Mouse (Mus musculus): ENCODE measurements around the gene Clta. TPM values are rescaled to one million over a fixed set of nuclear protein-coding genes. Genes with fewer than 3 reads are reported as not detected.

Gene Clta
- polyA plus RNA-seq, 1 experiment from 2014 or later, result 237 TPM

DNA sequence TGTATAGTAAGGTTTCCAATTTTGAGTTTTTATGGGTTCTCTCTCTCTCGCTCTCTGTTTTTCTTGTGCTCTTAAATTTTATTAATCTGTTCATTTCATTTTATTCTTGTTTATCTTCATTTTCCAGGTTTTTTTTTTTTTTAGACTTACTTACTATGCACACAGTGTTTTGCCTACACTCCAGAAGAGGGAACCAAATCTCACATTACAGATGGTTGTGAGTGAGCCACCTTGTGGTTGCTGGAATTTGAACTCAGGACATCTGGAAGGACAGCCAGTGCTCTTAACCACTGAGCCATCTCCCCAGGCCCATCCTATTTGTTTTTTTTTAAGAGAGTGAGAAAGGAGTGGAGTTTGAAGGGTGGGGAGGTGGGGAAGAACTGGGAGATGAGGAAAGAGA lies 5.9 kb downstream of the Clta start:
- Histone ChIP-seq H3K27ac (ENCODE audit: low read length) (no peak overlapping the region), H3K9ac (replicated peaks; ENCODE audit: low read depth, low read length) (no peak overlapping the region), H3K27me3 (ENCODE audit: control insufficient read depth, insufficient read depth, low read length) (no peaks in the 10 kb centered on the region), H3K4me1 (ENCODE audit: control insufficient read depth, insufficient read depth, low read length) (peaks cover 17% of the 10 kb centered on the region; the same call in 1 of the 2 replicates), H3K4me3 (ENCODE audit: low read depth, low read length) (no peak overlapping the region), H3K4me2 (replicated peaks; ENCODE audit: low read depth, low read length) (no peak overlapping the region), H3K9me3 (ENCODE audit: control insufficient read depth, low read depth, low read length) (no peaks in the 10 kb centered on the region), H3K36me3 (ENCODE audit: control insufficient read depth, insufficient read depth, low read length) (no peaks in the 10 kb centered on the region; the same call in 1 of the 2 replicates)
- 97% methylated on average over 1 of the region's 1 CpGs for WGBS
- ATAC-seq (ENCODE audit: insufficient number of reproducible peaks, insufficient read depth, low FRiP score, low read depth), result no peak

DNA sequence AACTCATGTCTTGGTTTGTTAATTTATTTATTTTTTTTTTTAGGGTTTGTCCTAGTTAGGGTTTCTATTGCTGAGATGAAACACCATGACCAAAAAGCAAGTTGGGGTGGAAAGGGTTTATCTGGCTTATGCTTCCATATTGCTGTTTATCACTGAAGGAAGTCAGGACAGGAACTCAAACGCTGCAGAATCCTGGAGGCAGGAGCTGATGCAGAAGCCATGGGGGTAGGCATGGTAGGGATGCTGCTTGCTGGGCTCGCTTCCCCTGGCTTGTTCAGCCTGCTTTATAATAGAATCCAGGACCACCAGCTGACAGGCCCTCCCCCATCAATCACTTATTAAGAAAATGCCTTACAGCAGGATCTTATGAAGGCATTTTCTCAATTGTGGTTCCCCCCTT lies 6.6 kb downstream of the Clta start:
- Histone ChIP-seq H3K9me3 (ENCODE audit: control insufficient read depth, low read depth, low read length) (no peaks in the 10 kb centered on the region), H3K9ac (replicated peaks; ENCODE audit: low read depth, low read length) (no peak overlapping the region), H3K4me1 (ENCODE audit: control insufficient read depth, insufficient read depth, low read length) (peaks cover 17% of the 10 kb centered on the region; the same call in 1 of the 2 replicates), H3K36me3 (ENCODE audit: control insufficient read depth, insufficient read depth, low read length) (no peaks in the 10 kb centered on the region; the same call in 1 of the 2 replicates), H3K27me3 (ENCODE audit: control insufficient read depth, insufficient read depth, low read length) (no peaks in the 10 kb centered on the region), H3K27ac (ENCODE audit: low read length) (no peak overlapping the region), H3K4me2 (replicated peaks; ENCODE audit: low read depth, low read length) (no peak overlapping the region), H3K4me3 (ENCODE audit: low read depth, low read length) (no peak overlapping the region)
- no peak for ATAC-seq (ENCODE audit: insufficient number of reproducible peaks, insufficient read depth, low FRiP score, low read depth)
- 43% methylated on average over 2 of the region's 2 CpGs for WGBS

DNA sequence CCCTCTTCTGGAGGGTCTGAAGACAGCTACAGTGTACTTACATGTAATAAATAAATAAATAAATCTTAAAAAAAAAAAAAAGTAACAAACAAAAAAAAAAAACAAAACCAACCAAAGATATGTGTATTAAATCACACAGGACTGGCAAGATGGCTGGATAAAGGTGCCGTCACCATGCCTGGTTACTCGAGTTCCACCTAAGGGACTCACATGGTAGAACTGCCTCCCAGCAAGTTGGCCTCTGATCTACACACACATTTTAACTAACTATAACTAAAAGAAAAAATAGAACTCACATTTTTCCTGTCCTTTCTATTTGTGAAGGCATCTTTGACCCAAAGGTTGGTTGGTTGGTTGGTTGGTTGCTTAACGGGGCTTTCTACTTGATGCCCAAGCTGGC lies 7.5 kb downstream of the Clta start:
- H3K4me1 ChIP-seq (ENCODE audit: control insufficient read depth, insufficient read depth, low read length), result peaks cover 17% of the 10 kb centered on the region; the same call in 1 of the 2 replicates
- no peaks in the 10 kb centered on the region for H3K9me3 ChIP-seq (ENCODE audit: control insufficient read depth, low read depth, low read length)
- H3K4me2 ChIP-seq (replicated peaks; ENCODE audit: low read depth, low read length), result peak overlapping the region; percentile 89
- no peak overlapping the region for H3K27ac ChIP-seq (ENCODE audit: low read length)
- no peak overlapping the region for H3K9ac ChIP-seq (replicated peaks; ENCODE audit: low read depth, low read length)
- H3K27me3 ChIP-seq (ENCODE audit: control insufficient read depth, insufficient read depth, low read length), result no peaks in the 10 kb centered on the region
- H3K36me3 ChIP-seq (ENCODE audit: control insufficient read depth, insufficient read depth, low read length), result no peaks in the 10 kb centered on the region; the same call in 1 of the 2 replicates
- WGBS, result 83% methylated on average over 3 of the region's 3 CpGs
- ATAC-seq (ENCODE audit: insufficient number of reproducible peaks, insufficient read depth, low FRiP score, low read depth), result no peak
- peak overlapping the region; percentile 97 for H3K4me3 ChIP-seq (ENCODE audit: low read depth, low read length)

DNA sequence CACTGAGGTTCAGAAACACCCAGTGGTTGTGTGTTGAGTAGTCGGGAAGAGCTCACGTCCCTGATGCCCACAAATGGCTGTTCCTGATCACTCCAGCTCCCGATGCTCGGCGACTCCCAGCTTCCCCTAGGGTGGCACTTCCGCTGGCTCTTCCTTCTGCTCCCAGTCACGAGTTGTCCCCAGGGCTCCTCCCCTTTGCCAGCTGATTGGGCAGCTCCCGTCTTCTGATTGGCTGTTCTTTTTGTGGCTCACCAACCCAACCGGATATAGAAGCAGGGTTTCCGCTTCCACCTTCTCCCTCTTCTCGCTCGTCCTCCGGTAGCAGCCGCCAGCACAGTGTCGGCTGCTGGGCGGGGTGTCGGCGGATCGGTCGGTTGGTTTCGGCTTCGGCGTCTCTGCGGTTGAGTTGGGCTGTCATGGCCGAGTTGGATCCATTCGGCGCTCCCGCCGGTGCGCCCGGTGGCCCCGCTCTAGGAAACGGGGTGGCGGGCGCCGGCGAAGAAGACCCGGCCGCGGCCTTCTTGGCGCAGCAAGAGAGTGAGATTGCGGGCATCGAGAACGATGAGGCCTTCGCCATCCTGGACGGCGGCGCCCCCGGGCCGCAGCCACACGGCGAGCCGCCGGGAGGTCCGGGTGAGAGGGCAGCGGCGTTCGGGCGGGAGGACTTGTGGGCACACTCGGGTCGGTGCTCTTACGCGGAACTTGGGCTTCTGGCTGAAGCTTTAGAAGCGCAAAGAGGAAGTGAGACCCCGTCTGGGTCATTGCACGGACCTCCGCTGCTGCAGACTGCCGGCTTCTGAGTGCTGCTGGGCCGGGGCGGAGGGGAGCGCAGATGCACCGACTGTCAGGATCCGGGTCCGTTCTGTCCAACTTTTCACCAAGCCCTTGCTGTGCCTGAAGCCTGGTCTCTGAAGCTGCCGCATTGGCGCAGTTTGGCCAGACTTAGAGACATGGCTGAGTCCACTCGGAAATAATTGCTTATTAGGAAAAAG lies 8.4 kb downstream of the Clta start:
- Histone ChIP-seq H3K4me1 (ENCODE audit: control insufficient read depth, insufficient read depth, low read length) (peaks cover 17% of the 10 kb centered on the region; the same call in 1 of the 2 replicates), H3K9ac (replicated peaks; ENCODE audit: low read depth, low read length) (peak overlapping the region; percentile 93), H3K36me3 (ENCODE audit: control insufficient read depth, insufficient read depth, low read length) (no peaks in the 10 kb centered on the region; the same call in 1 of the 2 replicates), H3K4me2 (replicated peaks; ENCODE audit: low read depth, low read length) (peak overlapping the region; percentile 89), H3K9me3 (ENCODE audit: control insufficient read depth, low read depth, low read length) (no peaks in the 10 kb centered on the region), H3K27me3 (ENCODE audit: control insufficient read depth, insufficient read depth, low read length) (no peaks in the 10 kb centered on the region), H3K4me3 (ENCODE audit: low read depth, low read length) (peak overlapping the region; percentile 97), H3K27ac (ENCODE audit: low read length) (peak overlapping the region; percentile 74)
- under 1% methylated on average over 77 of the region's 77 CpGs for WGBS
- peak; percentile 97 for ATAC-seq (ENCODE audit: insufficient number of reproducible peaks, insufficient read depth, low FRiP score, low read depth)

DNA sequence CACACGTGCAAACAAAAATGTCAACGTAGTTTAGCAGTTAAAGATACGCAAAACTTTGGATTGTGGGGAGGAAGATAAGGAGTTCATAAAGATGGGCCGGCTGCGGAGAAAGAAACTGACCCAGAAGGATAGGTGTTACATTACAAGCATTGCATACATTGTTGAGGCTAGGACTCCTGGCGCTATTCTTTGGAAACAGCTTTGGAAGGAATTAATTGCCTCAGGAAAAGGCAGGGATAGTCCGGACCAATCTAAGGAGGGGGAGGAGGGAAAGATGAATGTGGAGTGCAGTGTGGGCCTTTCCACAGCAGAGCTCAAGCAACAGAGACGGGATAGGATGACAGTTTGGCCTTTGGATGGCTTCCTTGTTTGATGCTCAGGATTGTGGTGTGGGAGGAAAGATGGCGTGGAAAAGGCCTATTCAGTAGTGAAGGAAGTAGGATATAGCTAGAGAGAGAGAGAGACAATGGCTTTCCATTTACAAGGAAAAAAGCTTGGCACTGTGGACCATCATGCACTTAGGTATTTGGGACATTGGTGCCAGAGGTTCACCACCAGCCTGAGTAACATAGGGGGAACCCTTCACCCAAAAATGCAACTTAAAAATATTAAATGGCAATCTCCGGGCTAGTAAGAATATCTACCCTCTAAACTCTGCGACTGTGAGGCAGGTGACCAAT lies 9.3 kb downstream of the Clta start:
- Histone ChIP-seq H3K9ac (replicated peaks; ENCODE audit: low read depth, low read length) (peak overlapping the region; percentile 93), H3K9me3 (ENCODE audit: control insufficient read depth, low read depth, low read length) (no peaks in the 10 kb centered on the region), H3K27ac (ENCODE audit: low read length) (no peak overlapping the region; the same call in 1 of the 2 replicates), H3K4me2 (replicated peaks; ENCODE audit: low read depth, low read length) (peak overlapping the region; percentile 89), H3K4me1 (ENCODE audit: control insufficient read depth, insufficient read depth, low read length) (peaks cover 17% of the 10 kb centered on the region; the same call in 1 of the 2 replicates), H3K4me3 (ENCODE audit: low read depth, low read length) (peak overlapping the region; percentile 97), H3K36me3 (ENCODE audit: control insufficient read depth, insufficient read depth, low read length) (peaks cover 6% of the 10 kb centered on the region; the same call in 1 of the 2 replicates), H3K27me3 (ENCODE audit: control insufficient read depth, insufficient read depth, low read length) (no peaks in the 10 kb centered on the region)
- no peak for ATAC-seq (ENCODE audit: insufficient number of reproducible peaks, insufficient read depth, low FRiP score, low read depth)
- 22% methylated on average over 11 of the region's 11 CpGs for WGBS

DNA sequence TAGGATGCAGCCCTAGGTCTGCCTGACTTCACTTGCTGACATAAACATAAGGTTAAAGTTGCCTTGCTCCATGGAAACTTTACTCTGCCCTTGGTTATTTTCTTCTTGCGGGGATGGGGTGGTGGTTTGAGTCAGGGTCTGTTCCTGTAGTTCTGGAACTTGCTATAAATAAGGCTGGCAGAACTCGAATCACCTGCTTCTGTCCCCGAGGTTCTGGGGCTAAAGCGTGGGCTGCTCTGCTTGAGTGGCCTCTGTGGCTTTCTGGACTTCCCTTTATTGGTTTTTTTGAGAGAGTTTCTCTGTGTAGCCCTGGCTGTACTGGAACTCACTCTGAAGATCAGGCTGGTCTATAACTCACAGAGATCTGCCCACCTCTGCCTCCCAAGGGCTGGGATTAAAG lies 11.8 kb downstream of the Clta start:
- ATAC-seq (ENCODE audit: insufficient number of reproducible peaks, insufficient read depth, low FRiP score, low read depth), result no peak
- Histone ChIP-seq H3K4me2 (replicated peaks; ENCODE audit: low read depth, low read length) (no peak overlapping the region), H3K4me1 (ENCODE audit: control insufficient read depth, insufficient read depth, low read length) (peaks cover 17% of the 10 kb centered on the region; the same call in 1 of the 2 replicates), H3K4me3 (ENCODE audit: low read depth, low read length) (no peak overlapping the region), H3K27me3 (ENCODE audit: control insufficient read depth, insufficient read depth, low read length) (no peaks in the 10 kb centered on the region), H3K36me3 (ENCODE audit: control insufficient read depth, insufficient read depth, low read length) (peaks cover 27% of the 10 kb centered on the region), H3K9me3 (ENCODE audit: control insufficient read depth, low read depth, low read length) (no peaks in the 10 kb centered on the region), H3K9ac (replicated peaks; ENCODE audit: low read depth, low read length) (no peak overlapping the region), H3K27ac (ENCODE audit: low read length) (no peak overlapping the region)
- 90% methylated on average over 4 of the region's 4 CpGs for WGBS

DNA sequence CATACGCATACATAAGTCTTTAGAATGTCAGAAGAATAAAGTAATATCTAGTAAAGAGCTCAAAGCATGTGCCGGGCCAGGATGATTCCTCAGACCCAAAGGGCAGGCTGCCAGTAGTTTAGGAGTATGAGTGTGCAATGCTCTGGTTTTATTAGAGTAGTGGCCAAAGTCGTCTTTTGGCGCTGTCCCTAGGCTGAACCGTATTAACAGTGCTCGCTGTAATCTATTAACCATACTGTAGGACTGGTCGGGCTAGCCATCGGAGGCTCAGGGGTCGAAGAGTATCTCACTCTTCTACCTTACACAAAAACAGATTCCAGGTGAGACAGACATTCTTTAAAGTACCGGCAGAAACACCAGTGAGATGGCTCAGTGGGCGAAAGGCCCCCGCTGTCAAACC lies 12.5 kb downstream of the Clta start:
- Histone ChIP-seq H3K36me3 (ENCODE audit: control insufficient read depth, insufficient read depth, low read length) (peaks cover 34% of the 10 kb centered on the region), H3K9ac (replicated peaks; ENCODE audit: low read depth, low read length) (no peak overlapping the region), H3K4me3 (ENCODE audit: low read depth, low read length) (no peak overlapping the region), H3K9me3 (ENCODE audit: control insufficient read depth, low read depth, low read length) (no peaks in the 10 kb centered on the region), H3K4me1 (ENCODE audit: control insufficient read depth, insufficient read depth, low read length) (peaks cover 17% of the 10 kb centered on the region; the same call in 1 of the 2 replicates), H3K4me2 (replicated peaks; ENCODE audit: low read depth, low read length) (no peak overlapping the region), H3K27me3 (ENCODE audit: control insufficient read depth, insufficient read depth, low read length) (no peaks in the 10 kb centered on the region), H3K27ac (ENCODE audit: low read length) (no peak overlapping the region)
- 89% methylated on average over 12 of the region's 12 CpGs for WGBS
- no peak for ATAC-seq (ENCODE audit: insufficient number of reproducible peaks, insufficient read depth, low FRiP score, low read depth)

DNA sequence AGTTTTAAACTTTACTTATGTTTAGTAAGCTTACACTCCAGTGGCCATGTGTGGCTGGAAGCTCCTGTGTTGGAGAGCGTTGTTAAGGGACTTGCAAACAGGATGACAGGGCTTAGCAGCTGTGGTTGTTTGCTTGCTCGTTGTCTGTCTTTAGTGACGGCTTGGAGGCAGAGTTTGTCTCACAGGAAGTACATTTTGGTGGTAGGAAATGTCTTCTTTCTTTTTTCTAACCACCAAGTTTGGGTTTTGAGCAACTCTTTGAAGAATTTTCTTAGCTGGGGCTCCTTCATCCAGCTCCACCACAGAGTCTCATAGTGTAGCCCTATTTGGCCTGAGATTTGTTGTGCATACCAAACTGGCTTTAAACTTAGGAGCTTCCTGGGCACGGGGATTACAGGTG lies 18.1 kb downstream of the Clta start:
- Histone ChIP-seq H3K27ac (ENCODE audit: low read length) (no peak overlapping the region), H3K36me3 (ENCODE audit: control insufficient read depth, insufficient read depth, low read length) (peaks cover 78% of the 10 kb centered on the region), H3K4me3 (ENCODE audit: low read depth, low read length) (no peak overlapping the region), H3K9me3 (ENCODE audit: control insufficient read depth, low read depth, low read length) (no peaks in the 10 kb centered on the region), H3K4me2 (replicated peaks; ENCODE audit: low read depth, low read length) (no peak overlapping the region), H3K9ac (replicated peaks; ENCODE audit: low read depth, low read length) (no peak overlapping the region), H3K4me1 (ENCODE audit: control insufficient read depth, insufficient read depth, low read length) (no peaks in the 10 kb centered on the region), H3K27me3 (ENCODE audit: control insufficient read depth, insufficient read depth, low read length) (no peaks in the 10 kb centered on the region)
- WGBS, result 85% methylated on average over 4 of the region's 4 CpGs
- ATAC-seq (ENCODE audit: insufficient number of reproducible peaks, insufficient read depth, low FRiP score, low read depth), result no peak

Measured in stomach, embryonic 14.5 days (tissue).